Comparison of ENCODE assay signal across 1 mouse cellular context in genomic region chr3:108554111-108554561, GRCm38 (mm10).
TF ChIP-seq lines count a peak whose summit lies in the region.

No protein-coding gene starts in this region.

TF ChIP-seq in CH12.LX, 34 proteins besides CTCF, POLR2A, EP300 and RAD21:
- no peak for TF ChIP-seq IRF4 (IDR thresholded peaks at IDR 0.05; ENCODE audit: low read depth, low read length)
- TF ChIP-seq GABPA (IDR thresholded peaks at IDR 0.05; ENCODE audit: insufficient replicate concordance, low read depth, low read length), result no peak
- TF ChIP-seq SMC3 (IDR thresholded peaks at IDR 0.05; ENCODE audit: low read depth, low read length), result 0 out of 2 replicates have a peak, but pooled peaks have one; percentile 1
- TF ChIP-seq KAT2A (IDR thresholded peaks at IDR 0.05; ENCODE audit: insufficient replicate concordance, low read length), result no peak
- no peak for TF ChIP-seq MAX (IDR thresholded peaks at IDR 0.05; ENCODE audit: low read length)
- 0 out of 2 replicates have a peak, but pooled peaks have one; percentile 2 for TF ChIP-seq MEF2A (IDR thresholded peaks at IDR 0.05; ENCODE audit: borderline replicate concordance, low read depth, low read length)
- TF ChIP-seq MXI1 (IDR thresholded peaks at IDR 0.05; ENCODE audit: low read depth, low read length), result peak; percentile 51; the same call in 1 of the 2 replicates
- no peak for TF ChIP-seq RCOR1 (conservative IDR thresholded peaks at IDR 0.05; ENCODE audit: low read depth, low read length)
- 0 out of 2 replicates have a peak, but pooled peaks have one; percentile 11 for TF ChIP-seq ZNF384 (IDR thresholded peaks at IDR 0.05; ENCODE audit: low read depth, low read length)
TF ChIP-seq in CH12.LX: peak in this region for 4.
